Comparison of ENCODE assay signal across 12 mouse cellular contexts in the genomic region with DNA sequence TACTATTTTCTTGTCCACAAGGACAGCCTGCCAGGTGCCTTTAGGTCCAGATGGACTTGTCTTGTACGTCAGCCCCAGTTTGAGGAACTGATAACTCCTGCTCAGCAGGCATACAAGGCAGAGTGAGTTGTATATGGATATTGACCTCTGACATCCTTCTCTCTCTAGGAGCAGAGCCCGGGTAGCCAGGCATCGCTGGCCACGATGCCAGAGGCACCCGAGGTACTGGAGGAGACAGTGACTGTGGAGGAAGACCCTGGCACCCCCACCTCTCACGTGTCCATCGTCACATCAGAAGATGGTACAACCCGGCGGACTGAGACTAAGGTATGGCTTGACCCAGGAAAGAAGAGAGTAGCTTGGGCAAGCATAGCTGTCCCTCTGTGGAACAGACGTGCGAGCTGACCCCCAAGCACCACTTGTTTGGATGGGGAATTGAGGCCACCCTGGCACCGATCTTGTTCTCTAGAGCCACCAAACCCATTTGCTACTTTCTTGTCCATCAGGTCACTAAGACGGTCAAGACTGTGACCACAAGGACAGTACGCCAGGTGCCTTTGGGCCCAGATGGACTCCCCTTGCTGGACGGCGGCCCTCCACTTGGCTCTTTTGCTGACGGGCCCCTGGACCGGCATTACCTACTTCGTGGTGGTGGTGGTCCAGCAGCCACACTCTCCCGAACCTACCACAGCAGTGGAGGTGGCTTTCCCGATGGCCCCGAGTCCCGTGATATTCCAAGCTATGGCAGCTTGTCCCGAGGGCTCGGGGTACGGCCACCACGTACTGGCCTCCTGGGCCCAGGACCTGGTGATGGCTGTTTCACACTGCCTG. TPM values are rescaled to one million over a fixed set of nuclear protein-coding genes. Genes with fewer than 3 reads are reported as not detected.
DNase-seq lines count a peak whose midpoint lies in the region; ATAC-seq and TF ChIP-seq lines count a peak whose summit lies in the region.
"Had no signal": no experiment of that assay in that cellular context is flagged by ENCODE, and none has a peak within 500 bp of the region (broad histone marks: within the 10 kb centered on the region; RNA-seq: fewer than 3 reads in every experiment).

No protein-coding gene starts in this region.

- WGBS in forebrain, embryonic 12.5 days, result 95% methylated on average over 27 of the region's 27 CpGs
- WGBS in forebrain, postnatal 0 days, result 95% methylated on average over 27 of the region's 27 CpGs
- whole genome bisulfite sequencing in heart, postnatal 0 days, result 95% methylated on average over 27 of the region's 27 CpGs
- 95% methylated on average over 27 of the region's 27 CpGs for WGBS in midbrain, embryonic 13.5 days
- 96% methylated on average over 27 of the region's 27 CpGs for WGBS in midbrain, postnatal 0 days
- 98% methylated on average over 27 of the region's 27 CpGs for WGBS in neural tube, embryonic 15.5 days

- TF ChIP-seq EP300 in heart, postnatal 0 days (IDR thresholded peaks at IDR 0.05; ENCODE audit: low read depth), result no peak

- no peak for DNase-seq in forebrain, postnatal 0 days
- DNase-seq in heart, postnatal 0 days (ENCODE audit: low spot score), result no peak
- no peak for DNase-seq in heart, adult 8-10 months (ENCODE audit: low spot score)
- DNase-seq in midbrain, postnatal 0 days (ENCODE audit: low spot score), result no peak
- DNase-seq in right cerebral cortex, adult 18-20 months, result no peak
- DNase-seq: thymus, postnatal 14 days had no signal

- peaks cover 57% of the 10 kb centered on the region for H3K36me3 ChIP-seq in forebrain, embryonic 12.5 days (replicated peaks)
- peaks cover 43% of the 10 kb centered on the region for H3K36me3 ChIP-seq in forebrain, postnatal 0 days (ENCODE audit: insufficient read depth)
- peaks cover 49% of the 10 kb centered on the region for H3K36me3 ChIP-seq in heart, postnatal 0 days (replicated peaks; ENCODE audit: control insufficient read depth, insufficient read depth, low read length)
- peaks cover 53% of the 10 kb centered on the region for H3K36me3 ChIP-seq in midbrain, embryonic 13.5 days
- peaks cover 47% of the 10 kb centered on the region for H3K36me3 ChIP-seq in midbrain, postnatal 0 days (ENCODE audit: insufficient read depth, low read length)
- peaks cover 51% of the 10 kb centered on the region for H3K36me3 ChIP-seq in neural tube, embryonic 15.5 days

- no peaks in the 10 kb centered on the region for H3K9me3 ChIP-seq in forebrain, embryonic 12.5 days
- H3K9me3 ChIP-seq in forebrain, postnatal 0 days (ENCODE audit: low read length), result no peaks in the 10 kb centered on the region
- H3K9me3 ChIP-seq in heart, postnatal 0 days (replicated peaks; ENCODE audit: control insufficient read depth, low read length), result no peaks in the 10 kb centered on the region
- H3K9me3 ChIP-seq in midbrain, embryonic 13.5 days, result no peaks in the 10 kb centered on the region
- H3K9me3 ChIP-seq in midbrain, postnatal 0 days (ENCODE audit: low read length), result no peaks in the 10 kb centered on the region
- H3K9me3 ChIP-seq in neural tube, embryonic 15.5 days (replicated peaks), result no peaks in the 10 kb centered on the region
- H3K9me3 ChIP-seq: embryonic facial prominence, embryonic 13.5 days; limb, embryonic 13.5 days had no signal

- no peak overlapping the region for H3K4me2 ChIP-seq in forebrain, embryonic 12.5 days
- no peak overlapping the region for H3K4me2 ChIP-seq in forebrain, postnatal 0 days (ENCODE audit: low read depth)
- H3K4me2 ChIP-seq in heart, postnatal 0 days (ENCODE audit: low read depth, low read length), result no peak overlapping the region
- no peak overlapping the region for H3K4me2 ChIP-seq in midbrain, embryonic 13.5 days (replicated peaks)
- no peak overlapping the region for H3K4me2 ChIP-seq in midbrain, postnatal 0 days (ENCODE audit: low read depth, low read length, poor library complexity, severe bottlenecking)
- no peak overlapping the region for H3K4me2 ChIP-seq in neural tube, embryonic 15.5 days
- H3K4me2 ChIP-seq: embryonic facial prominence, embryonic 13.5 days; limb, embryonic 13.5 days had no signal

- no peak overlapping the region for H3K9ac ChIP-seq in forebrain, embryonic 12.5 days
- H3K9ac ChIP-seq in forebrain, postnatal 0 days, result no peak overlapping the region
- H3K9ac ChIP-seq in heart, postnatal 0 days (replicated peaks; ENCODE audit: low read depth, low read length), result no peak overlapping the region
- H3K9ac ChIP-seq in midbrain, embryonic 13.5 days (replicated peaks), result 0 out of 2 replicates have a peak overlapping the region, but pooled peaks have one; percentile 16
- no peak overlapping the region for H3K9ac ChIP-seq in midbrain, postnatal 0 days (replicated peaks; ENCODE audit: low read length, poor library complexity, severe bottlenecking)
- H3K9ac ChIP-seq in neural tube, embryonic 15.5 days (replicated peaks), result no peak overlapping the region
- H3K9ac ChIP-seq: embryonic facial prominence, embryonic 13.5 days had no signal

- H3K4me3 ChIP-seq in forebrain, embryonic 12.5 days (replicated peaks), result no peak overlapping the region
- no peak overlapping the region for H3K4me3 ChIP-seq in forebrain, postnatal 0 days (ENCODE audit: low read depth, low read length)
- no peak overlapping the region for H3K4me3 ChIP-seq in heart, postnatal 0 days (ENCODE audit: low read depth, low read length)
- no peak overlapping the region for H3K4me3 ChIP-seq in midbrain, embryonic 13.5 days (replicated peaks)
- H3K4me3 ChIP-seq in midbrain, postnatal 0 days (ENCODE audit: low read depth, low read length), result no peak overlapping the region
- no peak overlapping the region for H3K4me3 ChIP-seq in neural tube, embryonic 15.5 days (replicated peaks)
- H3K4me3 ChIP-seq: embryonic facial prominence, embryonic 13.5 days; limb, embryonic 13.5 days had no signal

- TF ChIP-seq CTCF in forebrain, postnatal 0 days (IDR thresholded peaks at IDR 0.05; ENCODE audit: low read depth), result no peak
- no peak for TF ChIP-seq CTCF in heart, postnatal 0 days (IDR thresholded peaks at IDR 0.05; ENCODE audit: low read depth)
- no peak for TF ChIP-seq CTCF in midbrain, postnatal 0 days (IDR thresholded peaks at IDR 0.05)

- H3K4me1 ChIP-seq in forebrain, embryonic 12.5 days, result peaks cover 80% of the 10 kb centered on the region
- H3K4me1 ChIP-seq in forebrain, postnatal 0 days (ENCODE audit: insufficient read depth), result peaks cover 22% of the 10 kb centered on the region; the same call in 1 of the 2 replicates
- H3K4me1 ChIP-seq in heart, postnatal 0 days (ENCODE audit: control insufficient read depth, insufficient read depth), result peaks cover 28% of the 10 kb centered on the region
- H3K4me1 ChIP-seq in midbrain, embryonic 13.5 days (replicated peaks), result peaks cover 82% of the 10 kb centered on the region
- peaks cover 16% of the 10 kb centered on the region for H3K4me1 ChIP-seq in midbrain, postnatal 0 days (ENCODE audit: insufficient read depth, low read length)
- peaks cover 68% of the 10 kb centered on the region for H3K4me1 ChIP-seq in neural tube, embryonic 15.5 days

- H3K27me3 ChIP-seq in forebrain, embryonic 12.5 days, result no peaks in the 10 kb centered on the region
- H3K27me3 ChIP-seq in forebrain, postnatal 0 days (ENCODE audit: insufficient read depth, low read length), result no peaks in the 10 kb centered on the region
- H3K27me3 ChIP-seq in heart, postnatal 0 days (ENCODE audit: control insufficient read depth, insufficient read depth, low read length), result no peaks in the 10 kb centered on the region
- no peaks in the 10 kb centered on the region for H3K27me3 ChIP-seq in midbrain, embryonic 13.5 days
- no peaks in the 10 kb centered on the region for H3K27me3 ChIP-seq in midbrain, postnatal 0 days (ENCODE audit: insufficient read depth, low read length)
- H3K27me3 ChIP-seq in neural tube, embryonic 15.5 days (replicated peaks), result no peaks in the 10 kb centered on the region
- H3K27me3 ChIP-seq: embryonic facial prominence, embryonic 13.5 days; limb, embryonic 13.5 days had no signal

- 0 out of 2 replicates have a peak overlapping the region, but pooled peaks have one; percentile 91 for H3K27ac ChIP-seq in forebrain, embryonic 12.5 days
- H3K27ac ChIP-seq in forebrain, postnatal 0 days (ENCODE audit: low read depth, low read length), result no peak overlapping the region
- peak overlapping the region; percentile 92 for H3K27ac ChIP-seq in heart, postnatal 0 days (ENCODE audit: low read depth)
- H3K27ac ChIP-seq in midbrain, embryonic 13.5 days, result peak overlapping the region; percentile 78
- no peak overlapping the region for H3K27ac ChIP-seq in midbrain, postnatal 0 days (ENCODE audit: low read depth, low read length)
- peak overlapping the region; percentile 75 for H3K27ac ChIP-seq in neural tube, embryonic 15.5 days (replicated peaks)
- H3K27ac ChIP-seq: embryonic facial prominence, embryonic 13.5 days; limb, embryonic 13.5 days had no signal

- ATAC-seq in forebrain, embryonic 12.5 days (ENCODE audit: low FRiP score), result no peak
- no peak for ATAC-seq in forebrain, postnatal 0 days
- ATAC-seq in heart, postnatal 0 days (ENCODE audit: insufficient read depth, low read depth), result no peak
- ATAC-seq in midbrain, embryonic 13.5 days, result no peak
- ATAC-seq in midbrain, postnatal 0 days (ENCODE audit: low FRiP score), result no peak
- no peak for ATAC-seq in neural tube, embryonic 15.5 days (ENCODE audit: low FRiP score)
- ATAC-seq: intestine, embryonic 16.5 days had no signal

RNA-seq across cellular contexts. Expression of a gene that starts 29.2 kb away (rescaled TPM):
- polyA plus RNA-seq in forebrain, embryonic 12.5 days (2016; fragmentation: Nextera tagmentation; extraction: Ambion mirVana), result 23.3 and 23.7 TPM in 2 replicates
- 9.7 and 11.5 TPM in 2 replicates for total RNA-seq in forebrain, postnatal 0 days (2014; rRNA removed)
- polyA plus RNA-seq in forebrain, postnatal 0 days (2015; fragmentation: Nextera tagmentation; extraction: Ambion mirVana), result 28.0 and 34.4 TPM in 2 replicates
- total RNA-seq in heart, postnatal 0 days (2014; rRNA removed; ENCODE audit: low replicate concordance), result 12.7 and 14.7 TPM in 2 replicates
- 40.0 and 41.2 TPM in 2 replicates for polyA plus RNA-seq in heart, postnatal 0 days (2015; fragmentation: Nextera tagmentation; extraction: Ambion mirVana)
- 10 to 100 TPM; 37.0 to 49.9 (median 42.1) TPM for total RNA-seq in heart, adult 8-10 months (2022)
- 25.9 and 28.6 TPM in 2 replicates for polyA plus RNA-seq in midbrain, embryonic 13.5 days (2015; fragmentation: Nextera tagmentation; extraction: Ambion mirVana)
- total RNA-seq in midbrain, postnatal 0 days (2014; rRNA removed), result 13.3 and 22.9 TPM in 2 replicates
- polyA plus RNA-seq in midbrain, postnatal 0 days (2015; fragmentation: Nextera tagmentation; extraction: Ambion mirVana), result 38.3 and 42.6 TPM in 2 replicates
- 28.3 and 30.9 TPM in 2 replicates for polyA plus RNA-seq in neural tube, embryonic 15.5 days (2015; fragmentation: Nextera tagmentation; extraction: Ambion mirVana)

RNA-seq across cellular contexts. Expression of a gene that starts 29.6 kb away (rescaled TPM):
- 53.5 and 54.2 TPM in 2 replicates for polyA plus RNA-seq in forebrain, embryonic 12.5 days (2016; fragmentation: Nextera tagmentation; extraction: Ambion mirVana)
- total RNA-seq in forebrain, postnatal 0 days (2014; rRNA removed), result 65.6 and 68.4 TPM in 2 replicates
- polyA plus RNA-seq in forebrain, postnatal 0 days (2015; fragmentation: Nextera tagmentation; extraction: Ambion mirVana), result 79.9 and 105 TPM in 2 replicates
- total RNA-seq in heart, postnatal 0 days (2014; rRNA removed; ENCODE audit: low replicate concordance), result 160 and 168 TPM in 2 replicates
- 155 and 158 TPM in 2 replicates for polyA plus RNA-seq in heart, postnatal 0 days (2015; fragmentation: Nextera tagmentation; extraction: Ambion mirVana)
- total RNA-seq in heart, adult 8-10 months (2022), result 100 to 1,000 TPM; 146 to 174 (median 157) TPM
- 75.7 and 78.8 TPM in 2 replicates for polyA plus RNA-seq in midbrain, embryonic 13.5 days (2015; fragmentation: Nextera tagmentation; extraction: Ambion mirVana)
- 62.3 and 74.6 TPM in 2 replicates for total RNA-seq in midbrain, postnatal 0 days (2014; rRNA removed)
- 95.0 and 103 TPM in 2 replicates for polyA plus RNA-seq in midbrain, postnatal 0 days (2015; fragmentation: Nextera tagmentation; extraction: Ambion mirVana)
- polyA plus RNA-seq in neural tube, embryonic 15.5 days (2015; fragmentation: Nextera tagmentation; extraction: Ambion mirVana), result 117 and 128 TPM in 2 replicates

RNA-seq across cellular contexts. Expression of a gene that starts 49.0 kb away (rescaled TPM):
- polyA plus RNA-seq in forebrain, embryonic 12.5 days (2016; fragmentation: Nextera tagmentation; extraction: Ambion mirVana), result 115 and 126 TPM in 2 replicates
- total RNA-seq in forebrain, postnatal 0 days (2014; rRNA removed), result 103 and 120 TPM in 2 replicates
- polyA plus RNA-seq in forebrain, postnatal 0 days (2015; fragmentation: Nextera tagmentation; extraction: Ambion mirVana), result 31.2 and 42.8 TPM in 2 replicates
- total RNA-seq in heart, postnatal 0 days (2014; rRNA removed; ENCODE audit: low replicate concordance), result 62.1 and 95.5 TPM in 2 replicates
- polyA plus RNA-seq in heart, postnatal 0 days (2015; fragmentation: Nextera tagmentation; extraction: Ambion mirVana), result 22.5 and 22.6 TPM in 2 replicates
- total RNA-seq in heart, adult 8-10 months (2022), result 10 to 100 TPM; 12.6 to 20.0 (median 16.2) TPM
- polyA plus RNA-seq in midbrain, embryonic 13.5 days (2015; fragmentation: Nextera tagmentation; extraction: Ambion mirVana), result 109 and 111 TPM in 2 replicates
- total RNA-seq in midbrain, postnatal 0 days (2014; rRNA removed), result 161 and 219 TPM in 2 replicates
- polyA plus RNA-seq in midbrain, postnatal 0 days (2015; fragmentation: Nextera tagmentation; extraction: Ambion mirVana), result 54.5 and 60.6 TPM in 2 replicates
- polyA plus RNA-seq in neural tube, embryonic 15.5 days (2015; fragmentation: Nextera tagmentation; extraction: Ambion mirVana), result 71.2 and 72.5 TPM in 2 replicates

RNA-seq across cellular contexts. Expression of a gene that starts 49.1 kb away (rescaled TPM):
- 40.7 and 41.5 TPM in 2 replicates for polyA plus RNA-seq in forebrain, embryonic 12.5 days (2016; fragmentation: Nextera tagmentation; extraction: Ambion mirVana)
- total RNA-seq in forebrain, postnatal 0 days (2014; rRNA removed), result 25.5 and 43.0 TPM in 2 replicates
- polyA plus RNA-seq in forebrain, postnatal 0 days (2015; fragmentation: Nextera tagmentation; extraction: Ambion mirVana), result 69.9 and 75.9 TPM in 2 replicates
- total RNA-seq in heart, postnatal 0 days (2014; rRNA removed; ENCODE audit: low replicate concordance), result 55.3 and 56.9 TPM in 2 replicates
- polyA plus RNA-seq in heart, postnatal 0 days (2015; fragmentation: Nextera tagmentation; extraction: Ambion mirVana), result 65.8 and 69.0 TPM in 2 replicates
- 100 to 1,000 TPM; 184 to 210 (median 190) TPM for total RNA-seq in heart, adult 8-10 months (2022)
- polyA plus RNA-seq in midbrain, embryonic 13.5 days (2015; fragmentation: Nextera tagmentation; extraction: Ambion mirVana), result 63.1 and 66.5 TPM in 2 replicates
- total RNA-seq in midbrain, postnatal 0 days (2014; rRNA removed), result 40.3 and 44.1 TPM in 2 replicates
- polyA plus RNA-seq in midbrain, postnatal 0 days (2015; fragmentation: Nextera tagmentation; extraction: Ambion mirVana), result 88.0 and 94.8 TPM in 2 replicates
- 98.7 and 115 TPM in 2 replicates for polyA plus RNA-seq in neural tube, embryonic 15.5 days (2015; fragmentation: Nextera tagmentation; extraction: Ambion mirVana)

Comparison
In these comparisons a context has a peak if more than half of its experiments do, and no peak if none do; other contexts are left out.
1. H3K27ac ChIP-seq: peak in forebrain, embryonic 12.5 days (single experiment), heart, postnatal 0 days (single experiment), midbrain, embryonic 13.5 days (single experiment) and neural tube, embryonic 15.5 days (single experiment); none in forebrain, postnatal 0 days (single experiment) and midbrain, postnatal 0 days (single experiment).